Mouse (Mus musculus) hindbrain, embryonic 11.5 days (tissue): ENCODE results near the gene Lrp2. TPM values are rescaled to one million over a fixed set of nuclear protein-coding genes. Genes with fewer than 3 reads are reported as not detected.

Experiments
- ATAC-seq: fragments of 200-750 bp; cut with Nextera tagmentation; 2 replicates; pipeline ENCODE4 v1.8.0; 2017; ENCODE audit warnings: mild to moderate bottlenecking, moderate TSS enrichment, moderate library complexity; ENCODE audit not compliant: low FRiP score
- DNase-seq: peaks from one replicate; pipeline ENCODE4 v3.0.0-alpha.2; 2015; ENCODE audit warnings: low spot score
- H3K27ac ChIP-seq: fragments of 300-500 bp; sonication (generic); 2 replicates; pipeline ENCODE4 v1.5.1; 2014; ENCODE audit warnings: mild to moderate bottlenecking, low read depth, low read length
- H3K27me3 ChIP-seq: fragments of 300-500 bp; sonication (generic); 2 replicates; pipeline ENCODE4 v1.6.1; 2014; ENCODE audit warnings: mild to moderate bottlenecking, low read length, moderate library complexity, mixed read lengths; ENCODE audit not compliant: control insufficient read depth, insufficient read depth
- H3K36me3 ChIP-seq: fragments of 300-500 bp; sonication (generic); 2 replicates; pipeline ENCODE4 v1.6.1; 2014; ENCODE audit warnings: mild to moderate bottlenecking, low read length, moderate library complexity, mixed read lengths; ENCODE audit not compliant: control insufficient read depth, insufficient read depth
- H3K4me1 ChIP-seq: fragments of 300-500 bp; sonication (generic); replicated peaks from 2 replicates; pipeline ENCODE4 v1.6.1; 2014; ENCODE audit warnings: low read length, mixed read lengths; ENCODE audit not compliant: control insufficient read depth, insufficient read depth
- H3K4me2 ChIP-seq: fragments of 300-500 bp; sonication (generic); replicated peaks from 2 replicates; pipeline ENCODE4 v1.6.1; 2014; ENCODE audit warnings: mild to moderate bottlenecking, low read depth, low read length
- H3K4me3 ChIP-seq: fragments of 300-500 bp; sonication (generic); 2 replicates; pipeline ENCODE4 v1.5.1; 2014; ENCODE audit warnings: low read depth, low read length
- H3K9ac ChIP-seq: fragments of 300-500 bp; sonication (generic); 2 replicates; pipeline ENCODE4 v1.6.1; 2014; ENCODE audit warnings: low read depth, low read length
- H3K9me3 ChIP-seq: fragments of 300-500 bp; sonication (generic); 2 replicates; pipeline ENCODE4 v1.6.1; 2016; ENCODE audit warnings: low read length; ENCODE audit not compliant: control insufficient read depth
- WGBS: fragments of 180-500 bp; shearing (Covaris S2); extraction: QIAGEN DNeasy Blood & Tissue Kit; methylation state at CpG from one replicate; pipeline ENCODE4 v1.1.7; 2014; 5-methylcytosine and 5-hydroxymethylcytosine counted together
- polyA plus RNA-seq: library from polyadenylated mRNA; unstranded; fragments of >200 nt; fragmentation: Nextera tagmentation; extraction: Ambion mirVana; gene quantifications from 2 replicates; pipeline ENCODE4 v1.2.1, GENCODE M21; 2014

Gene Lrp2
- polyA plus RNA-seq, 1 experiment from 2014 or later = 2.9 TPM

GRCm38 (mm10) chr2:69463609-69464008, 122.3 kb downstream of the Lrp2 start:
- DNase-seq (no peak), ATAC-seq (no peak)
- whole genome bisulfite sequencing = 92% methylated on average over 6 of the region's 6 CpGs

GRCm38 (mm10) chr2:69459481-69459880, 126.4 kb downstream of the Lrp2 start:
- Histone ChIP-seq H3K27me3 (no peaks in the 10 kb centered on the region), H3K9me3 (no peaks in the 10 kb centered on the region), H3K27ac (no peak overlapping the region), H3K4me2 (no peak overlapping the region), H3K36me3 (no peaks in the 10 kb centered on the region), H3K9ac (no peak overlapping the region), H3K4me3 (no peak overlapping the region), H3K4me1 (no peaks in the 10 kb centered on the region)
- ATAC-seq = no peak
- DNase-seq = no peak
- 92% methylated on average over 17 of the region's 17 CpGs for WGBS

More at GRCm38 (mm10) chr2:69463609-69464008, 122.3 kb downstream of the Lrp2 start:
- Histone ChIP-seq H3K9ac (no peak overlapping the region), H3K27ac (no peak overlapping the region), H3K4me3 (no peak overlapping the region), H3K9me3 (no peaks in the 10 kb centered on the region), H3K4me2 (no peak overlapping the region), H3K27me3 (no peaks in the 10 kb centered on the region), H3K36me3 (no peaks in the 10 kb centered on the region), H3K4me1 (no peaks in the 10 kb centered on the region)

GRCm38 (mm10) chr2:69451128-69451527, 134.7 kb downstream of the Lrp2 start:
- no peak for ATAC-seq
- Histone ChIP-seq H3K4me2 (no peak overlapping the region), H3K4me1 (no peaks in the 10 kb centered on the region), H3K27me3 (no peaks in the 10 kb centered on the region), H3K9ac (no peak overlapping the region), H3K27ac (no peak overlapping the region), H3K36me3 (no peaks in the 10 kb centered on the region), H3K9me3 (no peaks in the 10 kb centered on the region), H3K4me3 (no peak overlapping the region)
- no peak for DNase-seq
- WGBS = 93% methylated on average over 5 of the region's 5 CpGs

GRCm38 (mm10) chr2:69448581-69448980, 137.3 kb downstream of the Lrp2 start:
- no peak for DNase-seq
- H3K4me1 ChIP-seq = no peaks in the 10 kb centered on the region
- H3K9ac ChIP-seq = no peak overlapping the region
- H3K4me3 ChIP-seq = no peak overlapping the region
- WGBS = 91% methylated on average over 4 of the region's 4 CpGs
- H3K36me3 ChIP-seq = no peaks in the 10 kb centered on the region
- no peak overlapping the region for H3K4me2 ChIP-seq
- ATAC-seq = no peak
- no peaks in the 10 kb centered on the region for H3K9me3 ChIP-seq
- no peaks in the 10 kb centered on the region for H3K27me3 ChIP-seq
- no peak overlapping the region for H3K27ac ChIP-seq

GRCm38 (mm10) chr2:69445896-69446472, 139.9 kb downstream of the Lrp2 start:
- Histone ChIP-seq H3K27me3 (no peaks in the 10 kb centered on the region), H3K4me1 (no peaks in the 10 kb centered on the region), H3K4me3 (no peak overlapping the region), H3K4me2 (no peak overlapping the region), H3K27ac (no peak overlapping the region), H3K36me3 (no peaks in the 10 kb centered on the region), H3K9me3 (no peaks in the 10 kb centered on the region), H3K9ac (no peak overlapping the region)
- no peak for ATAC-seq
- peak; percentile 9 for DNase-seq
- 77% methylated on average over 4 of the region's 4 CpGs for WGBS

GRCm38 (mm10) chr2:69441656-69442055, 144.2 kb downstream of the Lrp2 start:
- Histone ChIP-seq H3K9ac (no peak overlapping the region), H3K27me3 (no peaks in the 10 kb centered on the region), H3K9me3 (no peaks in the 10 kb centered on the region), H3K4me3 (no peak overlapping the region), H3K4me2 (no peak overlapping the region), H3K4me1 (no peaks in the 10 kb centered on the region), H3K27ac (no peak overlapping the region), H3K36me3 (no peaks in the 10 kb centered on the region)
- 81% methylated on average over 3 of the region's 3 CpGs for WGBS
- ATAC-seq (no peak), DNase-seq (no peak)

- Histone ChIP-seq H3K4me2 (no peak overlapping the region), H3K36me3 (no peaks in the 10 kb centered on the region), H3K4me1 (no peaks in the 10 kb centered on the region), H3K4me3 (no peak overlapping the region), H3K9ac (no peak overlapping the region), H3K9me3 (no peaks in the 10 kb centered on the region), H3K27ac (no peak overlapping the region), H3K27me3 (no peaks in the 10 kb centered on the region)
- 33% methylated on average over 3 of the region's 3 CpGs for WGBS
- DNase-seq (peak; percentile 84), ATAC-seq (peak; percentile 57; the same call in 1 of the 2 replicates)
These were observed 157.7 kb downstream of the Lrp2 start for GRCm38 (mm10) chr2:69428116-69428515.

GRCm38 (mm10) chr2:69427141-69427540, 158.7 kb downstream of the Lrp2 start:
- H3K4me3 ChIP-seq = no peak overlapping the region
- no peak overlapping the region for H3K4me2 ChIP-seq
- H3K27me3 ChIP-seq = no peaks in the 10 kb centered on the region
- ATAC-seq (no peak), DNase-seq (no peak)
- H3K27ac ChIP-seq = no peak overlapping the region
- H3K9me3 ChIP-seq = no peaks in the 10 kb centered on the region
- no peaks in the 10 kb centered on the region for H3K36me3 ChIP-seq
- no peaks in the 10 kb centered on the region for H3K4me1 ChIP-seq
- H3K9ac ChIP-seq = no peak overlapping the region
- WGBS = 93% methylated on average over 10 of the region's 10 CpGs

- no peaks in the 10 kb centered on the region for H3K27me3 ChIP-seq
These were observed 159.8 kb downstream of the Lrp2 start for GRCm38 (mm10) chr2:69426081-69426480.

More at GRCm38 (mm10) chr2:69426081-69426480, 159.8 kb downstream of the Lrp2 start:
- no peaks in the 10 kb centered on the region for H3K9me3 ChIP-seq
- 86% methylated on average over 1 of the region's 1 CpGs for WGBS
- no peaks in the 10 kb centered on the region for H3K36me3 ChIP-seq
- H3K4me2 ChIP-seq = no peak overlapping the region
- DNase-seq = no peak
- H3K4me1 ChIP-seq = no peaks in the 10 kb centered on the region
- no peak for ATAC-seq
- no peak overlapping the region for H3K4me3 ChIP-seq
- H3K27ac ChIP-seq = no peak overlapping the region
- H3K9ac ChIP-seq = no peak overlapping the region
